Mouse (Mus musculus): ENCODE measurements at regions not wholly inside any gene's neighbourhood (a gene's known extent, or its start where the extent isn't known, plus 50 kb on each side); places are given as distances from the start of the nearest gene placed in this dataset.

- Histone ChIP-seq H3K9me3 (no peaks in the 10 kb centered on the region), H3K27me3 (ENCODE audit: insufficient read depth, poor library complexity, severe bottlenecking) (no peaks in the 10 kb centered on the region), H3K36me3 (no peaks in the 10 kb centered on the region), H3K27ac (peak overlapping the region; percentile 16; the same call in 1 of the 2 replicates), H3K4me1 (replicated peaks) (peaks cover 13% of the 10 kb centered on the region), H3K4me3 (no peak overlapping the region)
- WGBS = 62% methylated on average over 15 of the region's 15 CpGs
- no peak for DNase-seq (ENCODE audit: low spot score)
Observed at GRCm38 (mm10) chr14:48059664-48060455, 60.8 kb upstream of the Peli2 start.

- no peak overlapping the region for H3K4me3 ChIP-seq
- no peaks in the 10 kb centered on the region for H3K27me3 ChIP-seq (ENCODE audit: insufficient read depth, poor library complexity, severe bottlenecking)
- H3K27ac ChIP-seq = no peak overlapping the region
- H3K4me1 ChIP-seq (replicated peaks) = peaks cover 14% of the 10 kb centered on the region
- DNase-seq (ENCODE audit: low spot score) = no peak
- WGBS = 81% methylated on average over 3 of the region's 3 CpGs
- H3K36me3 ChIP-seq = no peaks in the 10 kb centered on the region
- no peaks in the 10 kb centered on the region for H3K9me3 ChIP-seq
Observed at GRCm38 (mm10) chr14:48068641-48069040, 52.0 kb upstream of the Peli2 start.

All from hindbrain, embryonic 10.5 days (tissue).